Comparison of ENCODE assay signal across 7 mouse cellular contexts in genomic region chr7:141315974-141316373, GRCm38 (mm10). TPM values are rescaled to one million over a fixed set of nuclear protein-coding genes. Genes with fewer than 3 reads are reported as not detected.
DNase-seq lines count a peak whose midpoint lies in the region; ATAC-seq and TF ChIP-seq lines count a peak whose summit lies in the region.

No protein-coding gene starts in this region.

- peak; percentile 94 for TF ChIP-seq CTCF in kidney, adult 2 months (conservative IDR thresholded peaks at IDR 0.05; ENCODE audit: insufficient read depth, insufficient read length, low read depth, low read length)
- TF ChIP-seq CTCF in brain, embryonic 14.5 days (IDR thresholded peaks at IDR 0.05; ENCODE audit: borderline replicate concordance, extremely low read depth, insufficient read depth, insufficient read length) = peak; percentile 41; the same call in 1 of the 2 replicates

- no peak overlapping the region for H3K9ac ChIP-seq in kidney, embryonic 14.5 days (ENCODE audit: low read depth, low read length)
- no peak overlapping the region for H3K9ac ChIP-seq in limb, embryonic 14.5 days (ENCODE audit: low read depth, low read length, severe bottlenecking)

- no peak overlapping the region for H3K27ac ChIP-seq in kidney, adult 2 months (ENCODE audit: insufficient read depth, low read depth, low read length)
- H3K27ac ChIP-seq in kidney, embryonic 14.5 days (ENCODE audit: low read depth, low read length) = no peak overlapping the region
- no peak overlapping the region for H3K27ac ChIP-seq in limb, embryonic 14.5 days (replicated peaks; ENCODE audit: low read depth, low read length)

- no peak overlapping the region for H3K4me2 ChIP-seq in kidney, embryonic 14.5 days (replicated peaks; ENCODE audit: low read depth, low read length)
- H3K4me2 ChIP-seq in limb, embryonic 14.5 days (replicated peaks; ENCODE audit: low read depth, low read length, severe bottlenecking) = no peak overlapping the region

- H3K36me3 ChIP-seq in kidney, adult 2 months (ENCODE audit: control insufficient read depth, insufficient read depth, low read length) = peaks cover 5% of the 10 kb centered on the region; the same call in 1 of the 2 replicates
- H3K36me3 ChIP-seq in kidney, embryonic 14.5 days (ENCODE audit: control insufficient read depth, insufficient read depth, low read length) = peaks cover 94% of the 10 kb centered on the region
- H3K36me3 ChIP-seq in limb, embryonic 14.5 days (ENCODE audit: control insufficient read depth, insufficient read depth, low read length) = peaks cover 88% of the 10 kb centered on the region

- ATAC-seq in kidney, embryonic 14.5 days (ENCODE audit: low FRiP score, low TSS enrichment) = no peak; the same call in 1 of the 2 replicates
- no peak for ATAC-seq in limb, embryonic 14.5 days (ENCODE audit: low FRiP score, low read depth)

- no peaks in the 10 kb centered on the region for H3K27me3 ChIP-seq in kidney, adult 2 months (replicated peaks; ENCODE audit: control insufficient read depth, insufficient read depth, low read length)
- no peaks in the 10 kb centered on the region for H3K27me3 ChIP-seq in kidney, embryonic 14.5 days (ENCODE audit: control insufficient read depth, insufficient read depth, low read length)
- no peaks in the 10 kb centered on the region for H3K27me3 ChIP-seq in limb, embryonic 14.5 days (ENCODE audit: control insufficient read depth, insufficient read depth, low read length)

- DNase-seq in kidney, adult 2 months = peak; percentile 91
- peak; percentile 73 for DNase-seq in ES-CJ7 (ENCODE audit: low read depth, low spot score)
- no peak for DNase-seq in brain, embryonic 14.5 days (ENCODE audit: low read depth)
- peak; percentile 25 for DNase-seq in limb, embryonic 14.5 days (ENCODE audit: low spot score)
- DNase-seq in spleen, adult 12 weeks (ENCODE audit: low spot score) = peak; percentile 35
- no peak for DNase-seq in layer of hippocampus, postnatal 36 days

- no peak for TF ChIP-seq POLR2A in kidney, adult 2 months (IDR thresholded peaks at IDR 0.05; ENCODE audit: low read depth, low read length)
- no peak for TF ChIP-seq POLR2A in brain, embryonic 14.5 days (IDR thresholded peaks at IDR 0.05; ENCODE audit: borderline replicate concordance, extremely low read depth, insufficient read depth, insufficient read length, poor library complexity, severe bottlenecking)
- no peak for TF ChIP-seq POLR2A in limb, embryonic 14.5 days (IDR thresholded peaks at IDR 0.05; ENCODE audit: borderline replicate concordance, extremely low read depth, insufficient read depth, insufficient read length)

- no peaks in the 10 kb centered on the region for H3K9me3 ChIP-seq in kidney, embryonic 14.5 days (ENCODE audit: control insufficient read depth, low read length)
- H3K9me3 ChIP-seq in limb, embryonic 14.5 days (ENCODE audit: control insufficient read depth, low read length) = no peaks in the 10 kb centered on the region

- WGBS in kidney, adult 2 months = 57% methylated on average over 5 of the region's 5 CpGs
- WGBS in kidney, embryonic 14.5 days = 71% methylated on average over 5 of the region's 5 CpGs
- 78% methylated on average over 5 of the region's 5 CpGs for WGBS in limb, embryonic 14.5 days

- no peak overlapping the region for H3K4me3 ChIP-seq in kidney, adult 2 months (ENCODE audit: insufficient read depth, low read depth, low read length)
- no peak overlapping the region for H3K4me3 ChIP-seq in kidney, embryonic 14.5 days (ENCODE audit: low read length)
- H3K4me3 ChIP-seq in limb, embryonic 14.5 days (replicated peaks; ENCODE audit: low read length) = no peak overlapping the region

- no peaks in the 10 kb centered on the region; the same call in 1 of the 2 replicates for H3K4me1 ChIP-seq in kidney, adult 2 months (ENCODE audit: control insufficient read depth, insufficient read depth, low read length)
- H3K4me1 ChIP-seq in kidney, embryonic 14.5 days (ENCODE audit: control insufficient read depth, insufficient read depth, low read length) = no peaks in the 10 kb centered on the region
- no peaks in the 10 kb centered on the region for H3K4me1 ChIP-seq in limb, embryonic 14.5 days (ENCODE audit: control insufficient read depth, insufficient read depth, low read length)

RNA-seq across cellular contexts. Expression of gene Deaf1, which starts 11.5 kb away (rescaled TPM):
- 25.4 and 26.8 TPM in 2 replicates for polyA plus RNA-seq in kidney, adult 2 months (2012; rRNA removed)
- 64.0 and 79.7 TPM in 2 replicates for polyA plus RNA-seq in kidney, embryonic 14.5 days (2014; fragmentation: Nextera tagmentation; extraction: Ambion mirVana)
- 43.3 and 82.1 TPM in 2 replicates for polyA plus RNA-seq in brain, embryonic 14.5 days (2012; rRNA removed)
- 47.0 TPM in 2 replicates for polyA plus RNA-seq in limb, embryonic 14.5 days (2012; rRNA removed)
- 82.6 and 89.1 TPM in 2 replicates for polyA plus RNA-seq in limb, embryonic 14.5 days (2014; fragmentation: Nextera tagmentation; extraction: Ambion mirVana)
- 10 to 100 TPM; 79.4 to 82.5 TPM for total RNA-seq in layer of hippocampus, postnatal 36 days (2021)

RNA-seq across cellular contexts. Expression of gene Tmem80, which starts 11.6 kb away (rescaled TPM):
- 53.7 and 61.4 TPM in 2 replicates for polyA plus RNA-seq in kidney, adult 2 months (2012; rRNA removed)
- polyA plus RNA-seq in kidney, embryonic 14.5 days (2014; fragmentation: Nextera tagmentation; extraction: Ambion mirVana) = 36.7 and 46.8 TPM in 2 replicates
- polyA plus RNA-seq in brain, embryonic 14.5 days (2012; rRNA removed) = 62.2 and 84.7 TPM in 2 replicates
- 55.6 and 59.5 TPM in 2 replicates for polyA plus RNA-seq in limb, embryonic 14.5 days (2012; rRNA removed)
- polyA plus RNA-seq in limb, embryonic 14.5 days (2014; fragmentation: Nextera tagmentation; extraction: Ambion mirVana) = 23.4 and 23.6 TPM in 2 replicates
- 10 to 100 TPM; 32.4 to 34.3 TPM for total RNA-seq in layer of hippocampus, postnatal 36 days (2021)

RNA-seq across cellular contexts. Expression of gene Eps8l2, which starts 22.7 kb away (rescaled TPM):
- polyA plus RNA-seq in kidney, adult 2 months (2012; rRNA removed) = 245 and 297 TPM in 2 replicates
- polyA plus RNA-seq in kidney, embryonic 14.5 days (2014; fragmentation: Nextera tagmentation; extraction: Ambion mirVana) = 9.6 and 18.0 TPM in 2 replicates
- polyA plus RNA-seq in brain, embryonic 14.5 days (2012; rRNA removed) = 1.5 and 1.6 TPM in 2 replicates
- polyA plus RNA-seq in limb, embryonic 14.5 days (2012; rRNA removed) = 20.3 and 22.4 TPM in 2 replicates
- 17.0 and 19.0 TPM in 2 replicates for polyA plus RNA-seq in limb, embryonic 14.5 days (2014; fragmentation: Nextera tagmentation; extraction: Ambion mirVana)
- 1 to 10 TPM; 4.6 to 5.8 TPM for total RNA-seq in layer of hippocampus, postnatal 36 days (2021)

RNA-seq across cellular contexts. Expression of gene Drd4, which starts 24.2 kb away (rescaled TPM):
- polyA plus RNA-seq in kidney, adult 2 months (2012; rRNA removed) = 0.03 TPM in 1 of 2 replicates, not detected in the other
- 1.4 and 1.6 TPM in 2 replicates for polyA plus RNA-seq in kidney, embryonic 14.5 days (2014; fragmentation: Nextera tagmentation; extraction: Ambion mirVana)
- polyA plus RNA-seq in brain, embryonic 14.5 days (2012; rRNA removed) = 1.2 and 1.4 TPM in 2 replicates
- 3.1 and 4.0 TPM in 2 replicates for polyA plus RNA-seq in limb, embryonic 14.5 days (2012; rRNA removed)
- 1.5 and 2.0 TPM in 2 replicates for polyA plus RNA-seq in limb, embryonic 14.5 days (2014; fragmentation: Nextera tagmentation; extraction: Ambion mirVana)
- total RNA-seq in layer of hippocampus, postnatal 36 days (2021) = under 1 TPM in 1 of 2 experiments, not detected in 1; 0.18 TPM

RNA-seq across cellular contexts. Expression of gene Sct, which starts 37.0 kb away (rescaled TPM):
- polyA plus RNA-seq in kidney, adult 2 months (2012; rRNA removed) = 2.0 and 2.7 TPM in 2 replicates
- polyA plus RNA-seq in kidney, embryonic 14.5 days (2014; fragmentation: Nextera tagmentation; extraction: Ambion mirVana) = 40.2 and 58.1 TPM in 2 replicates
- 2.4 and 3.8 TPM in 2 replicates for polyA plus RNA-seq in brain, embryonic 14.5 days (2012; rRNA removed)
- polyA plus RNA-seq in limb, embryonic 14.5 days (2012; rRNA removed) = 17.5 and 17.6 TPM in 2 replicates
- 14.2 and 17.3 TPM in 2 replicates for polyA plus RNA-seq in limb, embryonic 14.5 days (2014; fragmentation: Nextera tagmentation; extraction: Ambion mirVana)
- not detected for total RNA-seq in layer of hippocampus, postnatal 36 days (2021)

Comparison
In these comparisons a context has a peak if more than half of its experiments do, and no peak if none do; other contexts are left out.
1. RNA of gene Eps8l2, which starts 22.7 kb away (polyA plus RNA-seq): 245 to 297 TPM in kidney, adult 2 months; 17.0 to 22.4 TPM in limb, embryonic 14.5 days, 9.6 to 18.0 TPM in kidney, embryonic 14.5 days and 1.5 to 1.6 TPM in brain, embryonic 14.5 days; every median in the first group is over 10 times any median in the second.
2. DNase-seq: peak in kidney, adult 2 months (single experiment), ES-CJ7 (single experiment), limb, embryonic 14.5 days (single experiment) and spleen, adult 12 weeks (single experiment); none in brain, embryonic 14.5 days (single experiment) and layer of hippocampus, postnatal 36 days (0 of 2).